Mouse (Mus musculus) spleen, embryonic (tissue): ENCODE data around the gene Iqgap1.

Experiments used
- CTCF ChIA-PET: fragments of 350-600 bp; sonication (Branson Sonifier 250); formaldehyde crosslinking; loops from one replicate; lab custom pipeline; 2022; lab: Charles Lee

Iqgap1 gene

DNA sequence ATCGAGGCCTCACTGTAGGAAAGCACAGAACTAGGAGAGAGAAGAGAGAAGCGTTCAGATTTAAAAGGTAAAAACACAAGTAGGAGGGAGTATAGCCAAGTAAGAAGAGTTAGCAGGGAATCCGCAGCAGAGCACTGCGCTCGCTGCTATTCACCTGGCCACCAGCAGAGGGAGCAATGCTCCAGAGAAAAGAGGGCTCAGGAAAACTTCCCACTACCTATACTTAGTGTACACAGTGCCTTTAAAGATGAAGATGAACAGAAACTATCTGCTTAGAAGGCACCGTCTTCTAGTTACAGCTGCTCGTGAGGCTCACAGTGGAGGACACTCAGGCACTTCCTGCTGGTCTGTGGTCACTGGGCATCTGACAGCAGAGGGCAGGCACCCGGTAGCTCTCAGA lies 96.1 kb downstream of the Iqgap1 start:
- CTCF ChIA-PET, result interaction anchor here (0.7 kb wide), 1 partner anchor 120 kb away, joined by 4 read pairs; no protein-coding TSS in a partner anchor

GRCm38 (mm10) chr7:80721041-80721440 lies 104.7 kb downstream of the Iqgap1 start:
- CTCF ChIA-PET, result no interaction called here

DNA sequence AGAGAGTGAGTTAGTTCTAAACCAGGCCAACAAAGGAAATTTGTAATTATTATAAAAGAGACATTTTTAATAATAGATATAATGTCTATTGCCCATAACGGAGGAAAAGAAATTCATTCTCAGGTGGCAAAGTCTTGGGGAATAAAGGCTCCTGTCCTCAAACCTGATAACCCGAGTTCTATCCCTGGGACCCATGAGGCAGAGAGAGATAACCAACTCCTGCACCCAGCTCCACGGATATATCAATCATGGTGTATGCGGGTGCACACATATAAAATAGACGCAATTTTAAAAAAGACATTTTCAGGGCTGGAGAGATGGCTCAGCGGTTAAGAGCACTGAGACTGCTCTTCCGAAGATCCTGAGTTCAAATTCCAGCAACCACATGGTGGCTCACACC lies 106.2 kb downstream of the Iqgap1 start:
- CTCF ChIA-PET, result interaction anchor here (0.7 kb wide), 1 partner anchor 28 kb away, joined by 3 read pairs; no protein-coding TSS in a partner anchor

- CTCF ChIA-PET, result no interaction called here
Observed at GRCm38 (mm10) chr7:80719038-80719437, 106.7 kb downstream of the Iqgap1 start.

DNA sequence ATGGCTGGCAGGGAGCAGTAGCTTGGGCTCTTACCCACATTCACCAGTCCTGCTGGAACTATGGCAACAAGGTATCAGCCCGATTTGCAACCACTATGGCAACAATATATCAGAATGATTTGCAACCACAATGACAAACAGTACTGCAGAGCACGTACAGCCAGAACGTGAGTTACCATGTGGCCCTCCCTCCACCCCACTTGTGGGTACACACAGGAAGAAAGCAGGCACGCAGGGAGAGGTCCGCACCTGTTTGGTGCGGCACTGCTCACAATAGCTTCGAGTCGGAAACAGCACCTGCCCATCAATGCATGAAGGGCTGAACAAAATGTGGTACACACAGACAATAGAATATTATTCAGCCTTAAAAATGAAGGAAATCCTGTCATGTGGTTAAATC lies 107.3 kb downstream of the Iqgap1 start:
- CTCF ChIA-PET, result interaction anchor here (0.5 kb wide), 1 partner anchor 132 kb away, joined by 5 read pairs; no protein-coding TSS in a partner anchor

GRCm38 (mm10) chr7:80716758-80717157 lies 109.0 kb downstream of the Iqgap1 start:
- CTCF ChIA-PET, result interaction anchor here (0.7 kb wide), 1 partner anchor 605 kb away, joined by 4 read pairs; no protein-coding TSS in a partner anchor

DNA sequence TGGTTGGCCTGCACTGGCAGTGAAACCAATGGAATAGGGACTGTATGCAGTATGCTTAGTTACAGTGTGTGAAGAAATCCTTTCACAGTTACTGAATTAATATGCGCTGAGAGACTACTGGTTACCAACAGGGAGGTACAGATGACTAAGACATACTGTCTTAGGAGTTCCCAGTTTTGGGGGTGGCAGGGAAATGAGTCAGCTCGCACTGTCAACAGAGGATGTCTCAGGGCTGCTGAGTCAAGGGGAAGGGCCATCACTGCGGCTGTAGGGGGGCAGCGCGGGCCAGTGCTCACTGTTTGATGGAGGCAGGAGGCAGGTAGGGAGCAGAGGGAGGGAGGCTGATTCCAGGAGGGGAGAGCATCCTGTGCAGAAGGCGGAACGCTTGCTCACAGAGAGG lies 110.5 kb downstream of the Iqgap1 start:
- CTCF ChIA-PET, result interaction anchor here (0.6 kb wide), 1 partner anchor 232 kb away, joined by 5 read pairs; the partner anchor contains the start of gene Sec11a

GRCm38 (mm10) chr7:80711496-80711895 lies 114.3 kb downstream of the Iqgap1 start:
- CTCF ChIA-PET, result no interaction called here

GRCm38 (mm10) chr7:80710333-80710732 lies 115.4 kb downstream of the Iqgap1 start:
- CTCF ChIA-PET, result no interaction called here

DNA sequence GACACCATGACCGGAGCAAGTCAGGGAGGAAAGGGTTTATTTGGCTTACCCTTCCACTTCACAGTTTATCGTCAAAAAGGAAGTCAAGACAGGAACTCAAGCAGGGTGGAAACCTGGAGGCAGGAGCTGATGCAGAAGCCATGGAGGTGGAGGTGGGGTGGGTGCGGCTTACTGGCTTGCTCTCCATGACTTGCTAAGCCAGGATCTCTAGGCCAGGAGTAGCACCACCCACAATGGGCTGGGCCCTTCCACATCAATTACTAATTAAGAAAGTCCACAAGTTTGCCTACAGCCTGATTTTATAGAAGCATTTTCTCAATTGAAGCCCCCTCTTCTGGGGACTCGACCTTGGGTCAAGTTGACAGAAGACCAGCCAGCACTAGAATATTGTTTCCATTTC lies 121.7 kb downstream of the Iqgap1 start:
- CTCF ChIA-PET, result no interaction called here

DNA sequence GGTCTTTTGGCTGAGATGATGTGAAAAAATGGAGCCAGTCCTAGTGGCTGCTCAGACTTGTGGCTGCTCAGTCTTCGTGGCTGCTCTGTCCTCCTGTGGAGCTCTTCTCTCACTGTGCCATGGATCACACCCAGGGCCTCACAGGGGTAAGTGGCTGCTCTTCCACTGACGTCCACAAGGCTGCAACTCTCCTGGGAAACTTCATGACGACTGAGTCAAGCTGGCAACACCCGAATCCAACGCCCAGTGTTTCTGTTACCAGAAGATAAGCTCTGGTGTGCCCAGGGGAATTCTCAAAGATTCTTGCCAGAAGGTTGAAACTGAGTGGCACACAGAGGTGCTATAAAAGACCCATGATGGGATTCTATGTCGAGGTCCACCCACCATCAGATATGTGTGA lies 123.3 kb downstream of the Iqgap1 start:
- CTCF ChIA-PET, result no interaction called here

DNA sequence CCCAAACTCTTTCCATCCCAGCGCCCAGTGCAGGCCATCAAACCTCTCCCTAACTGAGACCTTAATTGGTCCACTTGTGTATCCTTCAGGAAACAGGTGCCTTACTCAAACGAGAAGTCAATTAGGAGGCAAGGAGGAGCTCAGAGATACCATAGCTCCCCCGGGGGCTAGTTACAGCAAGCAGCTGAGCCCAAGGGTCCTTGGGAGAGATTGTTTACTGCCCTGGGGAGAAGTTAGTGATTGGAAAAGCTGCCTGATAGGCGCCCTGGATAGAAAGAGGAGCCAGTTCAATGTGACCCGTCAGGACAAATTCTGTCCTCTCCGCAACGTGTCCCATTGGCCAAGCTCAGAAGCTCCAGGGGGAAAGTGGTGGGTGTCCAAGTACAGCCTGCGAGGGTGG lies 126.1 kb downstream of the Iqgap1 start:
- CTCF ChIA-PET, result no interaction called here

GRCm38 (mm10) chr7:80698940-80699339 lies 126.8 kb downstream of the Iqgap1 start:
- CTCF ChIA-PET, result no interaction called here

DNA sequence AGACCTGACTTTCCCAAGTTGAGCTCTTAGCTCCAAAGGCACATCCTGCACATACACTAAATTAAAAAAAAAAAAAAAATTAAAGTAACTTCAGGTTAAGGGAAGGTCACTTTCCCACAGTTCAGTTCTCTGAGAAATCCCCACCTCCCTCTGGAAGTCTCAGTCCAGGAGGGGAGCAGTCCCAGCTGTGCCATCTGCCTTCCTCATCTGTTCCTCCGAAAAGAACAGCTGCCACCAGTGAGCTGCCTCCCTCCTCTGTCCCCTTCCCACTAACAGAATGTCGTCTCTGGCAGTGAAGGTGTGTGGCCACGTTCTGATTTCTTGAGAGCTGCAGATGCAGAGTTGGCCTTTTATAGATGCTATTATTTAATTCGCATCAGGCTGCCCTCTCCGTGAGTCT lies 127.9 kb downstream of the Iqgap1 start:
- CTCF ChIA-PET, result interaction anchor here (0.6 kb wide), 1 partner anchor 627 kb away, joined by 6 read pairs; no protein-coding TSS in a partner anchor

- CTCF ChIA-PET, result interaction anchor here (0.7 kb wide), 1 partner anchor 190 kb away, joined by 10 read pairs; no protein-coding TSS in a partner anchor
Observed at GRCm38 (mm10) chr7:80696903-80697302, 128.9 kb downstream of the Iqgap1 start.

- CTCF ChIA-PET, result interaction anchor here (0.7 kb wide), 1 partner anchor 190 kb away, joined by 10 read pairs; no protein-coding TSS in a partner anchor
Observed at GRCm38 (mm10) chr7:80696334-80696733, 129.4 kb downstream of the Iqgap1 start.

GRCm38 (mm10) chr7:80692472-80692871 lies 133.3 kb downstream of the Iqgap1 start:
- CTCF ChIA-PET, result no interaction called here

DNA sequence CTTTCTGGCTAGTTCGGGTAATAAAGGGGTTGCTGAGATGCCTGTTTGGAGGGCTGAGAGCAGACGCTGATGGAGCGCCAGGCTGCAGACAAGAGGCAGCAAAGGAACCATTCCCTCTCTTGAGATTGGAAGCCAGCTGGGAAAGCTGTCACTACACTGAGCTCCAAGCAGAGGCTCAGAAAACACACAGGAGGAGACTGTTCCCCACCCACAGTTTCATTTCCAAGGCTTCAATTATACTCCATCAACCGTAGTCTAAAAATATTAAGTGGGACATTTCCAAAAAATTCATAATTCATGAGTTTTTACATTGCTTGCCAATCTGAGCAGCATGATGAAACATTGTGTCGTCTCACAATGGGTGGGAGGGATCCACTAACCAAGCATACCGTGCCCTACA lies 134.6 kb downstream of the Iqgap1 start:
- CTCF ChIA-PET, result no interaction called here

DNA sequence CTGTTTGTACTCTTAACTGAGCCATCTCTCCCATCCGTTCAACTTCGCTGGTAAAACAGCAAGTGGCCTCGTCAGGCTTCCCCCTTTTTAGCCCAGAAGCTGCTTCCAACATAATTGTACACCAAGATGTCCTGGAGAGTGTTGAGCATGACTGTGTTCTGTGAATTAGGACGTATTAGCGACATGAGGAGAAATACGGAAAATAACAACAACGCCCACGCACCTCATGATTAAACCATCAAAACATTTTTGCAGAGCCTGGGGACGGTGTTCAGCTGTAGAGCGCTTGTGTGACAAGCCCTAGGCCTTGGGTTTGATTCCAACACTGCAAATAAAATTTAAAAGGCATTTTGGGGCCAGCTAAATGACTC lies 136.6 kb downstream of the Iqgap1 start:
- CTCF ChIA-PET, result no interaction called here

- CTCF ChIA-PET, result no interaction called here
Observed at GRCm38 (mm10) chr7:80688556-80689220, 137.1 kb downstream of the Iqgap1 start, which contains the start of gene Crtc3. Gene Crtc3, minus strand, starts transcription at chr7:80688877.

DNA sequence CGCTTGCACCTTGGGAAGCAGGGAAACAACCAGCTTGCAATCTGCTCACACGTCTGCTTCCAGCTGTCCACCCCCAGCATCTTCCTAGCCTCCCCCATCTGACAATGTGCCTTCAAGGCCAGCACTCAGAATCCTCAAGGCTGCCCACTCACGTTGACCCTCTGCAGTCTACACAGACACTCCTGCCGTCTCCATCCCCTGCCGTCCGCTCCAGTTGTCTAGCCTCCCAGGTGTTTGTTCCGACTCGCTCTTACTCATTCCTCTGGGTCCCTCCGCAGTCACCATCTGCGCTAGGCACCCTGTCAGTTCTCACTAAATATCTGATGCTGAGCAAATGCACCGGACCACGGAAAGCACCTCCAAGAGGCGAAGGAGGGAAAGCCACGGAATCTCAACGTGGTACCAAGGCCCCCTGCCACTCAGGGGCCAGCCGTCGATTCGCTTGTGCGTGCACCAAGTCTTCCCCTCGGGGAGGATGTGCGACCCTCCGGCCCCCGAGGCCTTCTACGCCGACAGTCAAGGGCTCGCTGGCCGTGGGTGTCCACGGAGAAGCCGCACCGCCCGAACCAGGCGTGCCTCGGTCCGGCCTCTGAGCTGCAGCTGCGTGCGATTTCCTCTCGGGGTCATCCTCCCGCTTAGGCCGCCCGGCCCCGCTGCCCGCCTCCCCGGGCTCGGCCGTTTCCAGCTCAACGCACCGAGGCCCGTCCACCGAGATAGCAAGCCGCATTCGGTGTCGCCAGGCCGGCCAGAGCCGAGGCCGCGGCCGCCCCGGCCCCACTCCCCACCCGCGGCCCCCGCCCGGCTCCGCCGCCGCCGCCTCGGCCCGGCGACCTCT lies 137.8 kb downstream of the Iqgap1 start:
- CTCF ChIA-PET, result no interaction called here

DNA sequence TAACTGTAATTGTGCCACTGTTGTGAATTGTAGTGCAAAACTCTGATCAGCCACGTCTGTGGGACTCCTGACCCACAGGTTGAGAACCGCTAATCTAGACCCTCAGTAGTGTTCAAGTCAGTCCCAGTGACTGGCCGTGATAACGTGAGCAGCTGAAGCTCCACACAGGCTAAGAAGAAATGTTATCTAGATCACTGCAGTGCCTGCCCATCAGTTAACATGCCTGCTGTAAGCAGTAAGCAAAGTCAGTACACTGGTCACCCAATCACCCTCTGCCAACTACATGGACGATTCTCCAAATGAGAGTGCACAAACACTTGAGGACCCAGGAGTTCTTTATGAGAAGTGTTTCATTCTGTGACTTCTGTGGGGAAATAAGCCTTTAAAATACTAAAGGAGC lies 140.1 kb downstream of the Iqgap1 start:
- CTCF ChIA-PET, result interaction anchor here (0.7 kb wide), 1 partner anchor 305 kb away, joined by 3 read pairs; no protein-coding TSS in a partner anchor
